Comparison of ENCODE assay signal across 14 mouse cellular contexts in the genomic region with DNA sequence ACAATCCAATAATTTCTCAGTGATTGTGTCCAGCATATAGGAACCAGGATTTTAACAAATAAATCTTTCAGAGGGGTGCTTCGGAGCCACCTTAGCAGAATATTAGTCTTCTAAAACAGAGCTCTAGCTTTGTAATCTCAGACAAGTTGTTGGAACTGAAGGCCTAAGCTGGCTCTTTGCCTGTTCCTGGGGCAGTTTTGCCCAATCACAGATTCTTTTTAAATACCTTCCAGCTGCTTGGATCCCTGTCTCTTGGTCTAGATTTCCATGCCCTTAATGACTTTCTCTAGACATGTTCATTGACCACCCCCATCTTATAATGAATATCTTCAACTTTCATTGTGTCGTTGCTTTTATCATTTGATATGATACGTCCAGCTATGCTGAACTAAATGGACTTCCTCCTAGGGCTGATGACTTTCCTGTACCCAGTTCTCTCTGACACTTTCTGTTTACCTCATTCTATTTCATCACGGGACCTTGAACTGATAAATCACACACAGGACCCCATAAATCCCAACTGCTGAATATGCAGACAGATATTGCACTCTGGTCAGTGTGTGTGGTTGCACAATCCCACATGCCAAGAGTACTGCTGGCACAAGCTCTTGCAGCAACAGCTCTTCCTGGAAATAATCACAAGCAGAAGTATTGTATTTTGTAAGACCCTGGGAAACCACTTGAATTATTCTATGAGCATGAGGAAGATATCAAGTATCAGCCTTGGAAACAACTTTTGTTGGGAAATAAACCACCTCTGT.
DNase-seq lines count a peak whose midpoint lies in the region; ATAC-seq and TF ChIP-seq lines count a peak whose summit lies in the region.
"Had no signal": no experiment of that assay in that cellular context is flagged by ENCODE, and none has a peak within 500 bp of the region (broad histone marks: within the 10 kb centered on the region; RNA-seq: fewer than 3 reads in every experiment).

No protein-coding gene starts in this region.

- H3K4me2 ChIP-seq in limb, embryonic 14.5 days (replicated peaks; ENCODE audit: low read depth, low read length, severe bottlenecking), result no peak overlapping the region
- H3K4me2 ChIP-seq: heart, embryonic 13.5 days; lung, embryonic 15.5 days; neural tube, embryonic 15.5 days had no signal

- WGBS in limb, embryonic 14.5 days, result 71% methylated on average over 4 of the region's 4 CpGs
- 84% methylated on average over 4 of the region's 4 CpGs for WGBS in limb, embryonic 10.5 days

- H3K27ac ChIP-seq in limb, embryonic 14.5 days (replicated peaks; ENCODE audit: low read depth, low read length), result no peak overlapping the region
- H3K27ac ChIP-seq in limb, embryonic 10.5 days, result no peak overlapping the region
- H3K27ac ChIP-seq: forebrain, embryonic 10.5 days; heart, embryonic 13.5 days; lung, embryonic 15.5 days; neural tube, embryonic 15.5 days had no signal

- H3K27me3 ChIP-seq in limb, embryonic 14.5 days (ENCODE audit: control insufficient read depth, insufficient read depth, low read length), result no peaks in the 10 kb centered on the region
- H3K27me3 ChIP-seq in limb, embryonic 10.5 days (ENCODE audit: low read depth, poor library complexity, severe bottlenecking), result no peaks in the 10 kb centered on the region
- H3K27me3 ChIP-seq: heart, embryonic 13.5 days; lung, embryonic 15.5 days; neural tube, embryonic 15.5 days had no signal

- H3K9me3 ChIP-seq in limb, embryonic 14.5 days (ENCODE audit: control insufficient read depth, low read length), result no peaks in the 10 kb centered on the region
- no peaks in the 10 kb centered on the region for H3K9me3 ChIP-seq in limb, embryonic 10.5 days (replicated peaks)
- H3K9me3 ChIP-seq: forebrain, embryonic 10.5 days; heart, embryonic 13.5 days; lung, embryonic 15.5 days; neural tube, embryonic 15.5 days had no signal

- ATAC-seq in limb, embryonic 14.5 days (ENCODE audit: low FRiP score, low read depth), result no peak
- ATAC-seq: CD4-positive, CD25-positive, alpha-beta regulatory T cell, adult 4 months had no signal

- H3K9ac ChIP-seq in limb, embryonic 14.5 days (ENCODE audit: low read depth, low read length, severe bottlenecking), result no peak overlapping the region
- H3K9ac ChIP-seq: heart, embryonic 13.5 days; lung, embryonic 15.5 days; neural tube, embryonic 15.5 days had no signal

- no peaks in the 10 kb centered on the region for H3K4me1 ChIP-seq in limb, embryonic 14.5 days (ENCODE audit: control insufficient read depth, insufficient read depth, low read length)
- peaks cover 5% of the 10 kb centered on the region for H3K4me1 ChIP-seq in limb, embryonic 10.5 days
- H3K4me1 ChIP-seq: forebrain, embryonic 10.5 days; lung, embryonic 15.5 days; neural tube, embryonic 15.5 days had no signal

- H3K36me3 ChIP-seq in limb, embryonic 14.5 days (ENCODE audit: control insufficient read depth, insufficient read depth, low read length), result no peaks in the 10 kb centered on the region
- no peaks in the 10 kb centered on the region for H3K36me3 ChIP-seq in limb, embryonic 10.5 days
- H3K36me3 ChIP-seq: forebrain, embryonic 10.5 days; heart, embryonic 13.5 days; lung, embryonic 15.5 days; neural tube, embryonic 15.5 days had no signal

- no peak for TF ChIP-seq POLR2A in limb, embryonic 14.5 days (IDR thresholded peaks at IDR 0.05; ENCODE audit: borderline replicate concordance, extremely low read depth, insufficient read depth, insufficient read length)

- no peak overlapping the region for H3K4me3 ChIP-seq in limb, embryonic 14.5 days (replicated peaks; ENCODE audit: low read length)
- H3K4me3 ChIP-seq in limb, embryonic 10.5 days, result no peak overlapping the region
- H3K4me3 ChIP-seq: forebrain, embryonic 10.5 days; heart, embryonic 13.5 days; lung, embryonic 15.5 days; neural tube, embryonic 15.5 days had no signal

- intact Hi-C loops in heart, postnatal 14 days (cut with DNase I), result no loop called here

- DNase-seq in limb, embryonic 14.5 days (ENCODE audit: low spot score), result peak; percentile 20
- no peak for DNase-seq in limb, embryonic 10.5 days (ENCODE audit: low spot score)
- peak; percentile 29 for DNase-seq in adrenal gland, postnatal 10 days
- peak; percentile 8 to 23 for DNase-seq in lung, adult 18-20 months
- peak; percentile 38 for DNase-seq in skeletal muscle tissue, adult 2 months (ENCODE audit: low read depth, low spot score)
- DNase-seq in heart, postnatal 14 days, result no peak
- no peak for DNase-seq in kidney, postnatal 14 days
- DNase-seq: cerebellum, adult 18-20 months; kidney, adult 2 months had no signal

Comparison
In these comparisons a context has a peak if more than half of its experiments do, and no peak if none do; other contexts are left out.
1. DNase-seq: peak in limb, embryonic 14.5 days (single experiment), adrenal gland, postnatal 10 days (single experiment), lung, adult 18-20 months (2 of 2) and skeletal muscle tissue, adult 2 months (single experiment); none in limb, embryonic 10.5 days (single experiment), heart, postnatal 14 days (0 of 2) and kidney, postnatal 14 days (single experiment).